Comparison of ENCODE assay signal across 25 mouse cellular contexts in the genomic region with DNA sequence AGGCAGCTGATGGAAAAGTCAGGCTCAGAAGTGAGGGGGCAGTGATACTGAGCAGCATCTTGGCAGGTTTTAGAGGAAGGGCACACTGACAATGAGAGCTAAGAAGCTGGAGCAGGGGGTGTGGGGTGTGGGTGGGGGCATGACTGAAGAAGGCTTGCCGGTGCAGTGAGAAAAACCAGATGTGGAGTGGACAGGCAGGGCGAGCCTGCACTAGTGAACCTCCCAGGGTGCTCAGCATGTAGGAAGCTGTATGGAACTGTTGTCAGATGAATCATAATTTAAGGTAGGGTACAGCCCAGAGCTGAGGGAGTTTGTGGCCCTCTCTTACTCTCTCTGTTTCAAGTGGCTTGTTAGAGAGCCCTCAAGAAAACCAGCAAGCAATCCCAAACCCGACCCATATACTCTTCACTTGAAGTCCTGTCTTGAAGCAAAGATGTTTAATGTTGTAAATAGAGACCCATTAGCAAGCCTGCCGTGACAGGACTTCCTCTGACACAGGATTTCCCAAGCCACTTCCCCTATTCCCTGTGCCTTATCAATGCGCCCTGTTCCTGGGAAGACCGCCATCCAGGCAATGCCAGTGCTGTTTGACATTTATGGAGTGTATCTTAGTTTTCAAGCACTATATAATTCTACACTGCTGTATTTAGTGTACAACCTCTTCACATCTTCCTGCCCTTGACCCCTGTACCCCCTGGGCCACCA.
DNase-seq lines count a peak whose midpoint lies in the region; ATAC-seq and TF ChIP-seq lines count a peak whose summit lies in the region.
"Had no signal": no experiment of that assay in that cellular context is flagged by ENCODE, and none has a peak within 500 bp of the region (broad histone marks: within the 10 kb centered on the region; RNA-seq: fewer than 3 reads in every experiment).

No protein-coding gene starts in this region.

- H3K79me2 ChIP-seq in heart, adult 2 months (replicated peaks; ENCODE audit: control insufficient read depth, insufficient read depth, low read length), result no peaks in the 10 kb centered on the region

- H3K27ac ChIP-seq in heart, adult 2 months, result no peak overlapping the region
- H3K27ac ChIP-seq in heart, embryonic 15.5 days, result no peak overlapping the region
- 0 out of 2 replicates have a peak overlapping the region, but pooled peaks have one; percentile 15 for H3K27ac ChIP-seq in liver, embryonic 11.5 days (ENCODE audit: low read depth, low read length)
- H3K27ac ChIP-seq in liver, postnatal 0 days (ENCODE audit: low read depth), result no peak overlapping the region
- H3K27ac ChIP-seq: forebrain, embryonic 10.5 days; hindbrain, embryonic 14.5 days; kidney, embryonic 15.5 days; limb, embryonic 13.5 days; liver, embryonic 15.5 days; midbrain, embryonic 10.5 days; neural tube, embryonic 15.5 days had no signal

- no peaks in the 10 kb centered on the region for H3K4me1 ChIP-seq in heart, adult 2 months (ENCODE audit: control insufficient read depth, insufficient read depth, low read length)
- 0 out of 2 replicates have a peak, but pooled peaks cover 10% of the 10 kb centered on the region for H3K4me1 ChIP-seq in heart, embryonic 15.5 days (replicated peaks)
- H3K4me1 ChIP-seq in liver, embryonic 11.5 days (replicated peaks; ENCODE audit: control insufficient read depth, insufficient read depth, low read length), result no peaks in the 10 kb centered on the region
- H3K4me1 ChIP-seq in liver, postnatal 0 days (ENCODE audit: insufficient read depth), result no peaks in the 10 kb centered on the region
- H3K4me1 ChIP-seq: liver, embryonic 15.5 days; neural tube, embryonic 15.5 days had no signal

- no peak for TF ChIP-seq POLR2A in heart, adult 2 months (IDR thresholded peaks at IDR 0.05; ENCODE audit: insufficient read depth, low read depth, low read length)

- TF ChIP-seq CTCF in heart, adult 2 months (IDR thresholded peaks at IDR 0.05), result no peak
- TF ChIP-seq CTCF in liver, postnatal 0 days (IDR thresholded peaks at IDR 0.05; ENCODE audit: low read depth), result no peak

- no peak for TF ChIP-seq EP300 in heart, adult 2 months (IDR thresholded peaks at IDR 0.05; ENCODE audit: insufficient read depth, low read depth, low read length)
- no peak for TF ChIP-seq EP300 in liver, postnatal 0 days (IDR thresholded peaks at IDR 0.05; ENCODE audit: low read depth)

- 0 out of 2 replicates have a peak, but pooled peaks have one; percentile 47 for ATAC-seq in heart, embryonic 15.5 days (replicated peaks; ENCODE audit: insufficient number of reproducible peaks, insufficient read depth, low FRiP score, low read depth)
- ATAC-seq in liver, embryonic 11.5 days (replicated peaks; ENCODE audit: low FRiP score), result no peak
- no peak for ATAC-seq in liver, postnatal 0 days
- ATAC-seq: forebrain, embryonic 16.5 days had no signal

- 40% methylated on average over 6 of the region's 6 CpGs for WGBS in heart, adult 2 months
- WGBS in heart, embryonic 15.5 days, result 37% methylated on average over 6 of the region's 6 CpGs
- 31% methylated on average over 6 of the region's 6 CpGs for WGBS in liver, embryonic 11.5 days
- 57% methylated on average over 6 of the region's 6 CpGs for WGBS in liver, postnatal 0 days (ENCODE audit: insufficient replicate concordance)

- intact Hi-C loops in heart, adult 2 months (cut with DNase I), result no loop called here
- intact Hi-C loops in heart, postnatal 25 days (cut with DNase I), result no loop called here
- intact Hi-C loops in gastrocnemius, postnatal 36 days (cut with DNase I), result no loop called here

- H3K9me3 ChIP-seq in heart, embryonic 15.5 days (replicated peaks), result no peaks in the 10 kb centered on the region
- no peaks in the 10 kb centered on the region for H3K9me3 ChIP-seq in liver, embryonic 11.5 days (ENCODE audit: control insufficient read depth, low read length)
- H3K9me3 ChIP-seq in liver, postnatal 0 days (ENCODE audit: low read length), result no peaks in the 10 kb centered on the region
- H3K9me3 ChIP-seq: forebrain, embryonic 10.5 days; kidney, embryonic 15.5 days; limb, embryonic 13.5 days; liver, embryonic 15.5 days; midbrain, embryonic 10.5 days; neural tube, embryonic 15.5 days had no signal

- H3K4me3 ChIP-seq in heart, adult 2 months, result no peak overlapping the region
- no peak overlapping the region for H3K4me3 ChIP-seq in heart, embryonic 15.5 days
- H3K4me3 ChIP-seq in liver, embryonic 11.5 days (ENCODE audit: low read depth, low read length), result no peak overlapping the region
- H3K4me3 ChIP-seq in liver, postnatal 0 days (ENCODE audit: low read depth, low read length), result no peak overlapping the region
- H3K4me3 ChIP-seq: forebrain, embryonic 10.5 days; kidney, embryonic 15.5 days; limb, embryonic 13.5 days; liver, embryonic 15.5 days; midbrain, embryonic 10.5 days; neural tube, embryonic 15.5 days had no signal

- H3K27me3 ChIP-seq in heart, adult 2 months (ENCODE audit: control insufficient read depth, insufficient read depth, low read length), result no peaks in the 10 kb centered on the region
- H3K27me3 ChIP-seq in heart, embryonic 15.5 days, result no peaks in the 10 kb centered on the region
- H3K27me3 ChIP-seq in liver, embryonic 11.5 days (replicated peaks; ENCODE audit: control insufficient read depth, insufficient read depth, low read length), result no peaks in the 10 kb centered on the region
- H3K27me3 ChIP-seq in liver, postnatal 0 days (ENCODE audit: insufficient read depth, low read length), result no peaks in the 10 kb centered on the region
- H3K27me3 ChIP-seq: kidney, embryonic 15.5 days; liver, embryonic 15.5 days; neural tube, embryonic 15.5 days had no signal

- no peak overlapping the region for H3K9ac ChIP-seq in heart, adult 2 months (ENCODE audit: low read depth, low read length)
- H3K9ac ChIP-seq in heart, embryonic 15.5 days, result no peak overlapping the region
- H3K9ac ChIP-seq in liver, embryonic 11.5 days (ENCODE audit: low read depth, low read length), result no peak overlapping the region
- no peak overlapping the region for H3K9ac ChIP-seq in liver, postnatal 0 days (replicated peaks)
- H3K9ac ChIP-seq: hindbrain, embryonic 14.5 days; kidney, embryonic 15.5 days; limb, embryonic 13.5 days; liver, embryonic 15.5 days; neural tube, embryonic 15.5 days had no signal

- H3K4me2 ChIP-seq in heart, embryonic 15.5 days, result no peak overlapping the region
- no peak overlapping the region for H3K4me2 ChIP-seq in liver, embryonic 11.5 days
- H3K4me2 ChIP-seq in liver, postnatal 0 days (ENCODE audit: low read depth, low read length), result no peak overlapping the region
- H3K4me2 ChIP-seq: hindbrain, embryonic 14.5 days; kidney, embryonic 15.5 days; limb, embryonic 13.5 days; liver, embryonic 15.5 days; neural tube, embryonic 15.5 days had no signal

- peak; percentile 52 for DNase-seq in heart, adult 11 months
- DNase-seq in heart, adult 2 months, result no peak
- no peak for DNase-seq in heart, postnatal 25 days (ENCODE audit: low spot score)
- DNase-seq in liver, embryonic 11.5 days (ENCODE audit: low spot score), result no peak
- DNase-seq in liver, postnatal 0 days, result no peak
- peak; percentile 12 for DNase-seq in yolk sac, embryonic 10.5 days (ENCODE audit: low spot score)
- DNase-seq in gastrocnemius, postnatal 36 days, result no peak
- DNase-seq: adrenal gland, postnatal 36 days; cerebellum, adult 9-10 months; gastrocnemius, postnatal 10 days; heart, adult 18-20 months; kidney, adult 11 months; kidney, postnatal 36 days; lung, postnatal 10 days; right cerebral cortex, adult 18-20 months; right cerebral cortex, postnatal 4 days had no signal

- H3K36me3 ChIP-seq in heart, adult 2 months (ENCODE audit: control insufficient read depth, insufficient read depth, low read length), result no peaks in the 10 kb centered on the region
- no peaks in the 10 kb centered on the region for H3K36me3 ChIP-seq in heart, embryonic 15.5 days
- H3K36me3 ChIP-seq in liver, embryonic 11.5 days (ENCODE audit: control insufficient read depth, insufficient read depth, low read length), result no peaks in the 10 kb centered on the region
- H3K36me3 ChIP-seq in liver, postnatal 0 days (replicated peaks; ENCODE audit: insufficient read depth, low read length), result no peaks in the 10 kb centered on the region
- H3K36me3 ChIP-seq: forebrain, embryonic 10.5 days; kidney, embryonic 15.5 days; limb, embryonic 13.5 days; liver, embryonic 15.5 days; midbrain, embryonic 10.5 days; neural tube, embryonic 15.5 days had no signal

Comparison
In these comparisons a context has a peak if more than half of its experiments do, and no peak if none do; other contexts are left out.
1. DNase-seq: peak in heart, adult 11 months (single experiment) and yolk sac, embryonic 10.5 days (single experiment); none in heart, adult 2 months (0 of 2), heart, postnatal 25 days (single experiment), liver, embryonic 11.5 days (single experiment), liver, postnatal 0 days (single experiment) and gastrocnemius, postnatal 36 days (0 of 2).